Mouse (Mus musculus): ENCODE measurements around the gene AW011738.

GRCm38 (mm10) chr4:156188811-156189323 lies 14.2 kb upstream of the AW011738 start:
- TF ChIP-seq USF1 (IDR thresholded peaks at IDR 0.05; ENCODE audit: low read depth) (no peak), POLR2A (IDR thresholded peaks at IDR 0.05; ENCODE audit: insufficient read length, low read depth) (no peak)

All from myocyte (in vitro differentiated cells).